In the genomic region with DNA sequence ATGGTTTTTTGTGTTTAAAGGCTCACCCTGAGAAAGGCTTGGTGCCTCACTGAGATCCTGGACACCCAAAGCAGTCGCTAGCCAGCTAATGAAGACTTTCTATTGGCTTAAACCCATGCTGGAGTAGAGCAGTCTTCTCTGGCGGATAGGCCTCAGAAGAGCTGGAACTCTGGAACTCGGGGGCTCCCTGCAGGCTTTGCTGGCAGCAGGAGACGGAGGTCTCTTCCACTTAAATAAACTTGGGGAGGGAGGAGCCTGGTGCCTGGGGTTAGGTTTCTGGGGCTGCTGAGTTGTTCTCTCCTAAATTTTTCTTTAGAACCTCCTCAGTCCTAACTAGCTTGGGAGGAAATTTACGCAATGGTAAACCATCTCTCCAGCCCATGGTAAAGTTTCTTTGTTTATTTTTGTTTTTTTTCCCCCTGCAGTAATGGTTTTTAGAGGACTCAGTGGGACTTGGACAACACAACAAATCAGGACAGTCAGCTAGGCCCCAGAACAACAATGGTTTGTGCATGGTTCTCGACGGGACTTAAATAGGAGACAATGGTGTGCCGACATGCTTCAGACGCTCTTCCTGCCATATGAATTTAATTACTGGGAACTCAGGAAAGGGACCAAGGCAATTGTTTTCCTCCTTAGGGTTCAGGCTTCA, we compare ENCODE assay signal across 11 mouse cellular contexts. TPM values are rescaled to one million over a fixed set of nuclear protein-coding genes. Genes with fewer than 3 reads are reported as not detected.
DNase-seq lines count a peak whose midpoint lies in the region; ATAC-seq and TF ChIP-seq lines count a peak whose summit lies in the region.
"Had no signal": no experiment of that assay in that cellular context is flagged by ENCODE, and none has a peak within 500 bp of the region (broad histone marks: within the 10 kb centered on the region; RNA-seq: fewer than 3 reads in every experiment).

No protein-coding gene starts in this region.

- ATAC-seq in heart, embryonic 16.5 days (replicated peaks; ENCODE audit: extremely low read depth, insufficient read depth, low FRiP score) = no peak
- 0 out of 2 replicates have a peak, but pooled peaks have one; percentile 50 for ATAC-seq in embryonic facial prominence, embryonic 12.5 days (ENCODE audit: insufficient number of reproducible peaks, insufficient read depth, low FRiP score, low TSS enrichment)
- peak; percentile 62 for ATAC-seq in hindbrain, postnatal 0 days
- no peak for ATAC-seq in neural tube, embryonic 12.5 days (ENCODE audit: low FRiP score, low read depth)

- no peak overlapping the region for H3K4me2 ChIP-seq in heart, embryonic 16.5 days (ENCODE audit: low read depth, low read length)
- H3K4me2 ChIP-seq in embryonic facial prominence, embryonic 12.5 days (replicated peaks) = no peak overlapping the region
- H3K4me2 ChIP-seq in hindbrain, postnatal 0 days (ENCODE audit: low read depth, low read length) = no peak overlapping the region
- no peak overlapping the region for H3K4me2 ChIP-seq in neural tube, embryonic 12.5 days (replicated peaks)

- no peak for TF ChIP-seq CTCF in hindbrain, postnatal 0 days (IDR thresholded peaks at IDR 0.05; ENCODE audit: low read depth)

- H3K9ac ChIP-seq in heart, embryonic 16.5 days (ENCODE audit: low read length) = no peak overlapping the region
- H3K9ac ChIP-seq in embryonic facial prominence, embryonic 12.5 days = no peak overlapping the region
- H3K9ac ChIP-seq in hindbrain, postnatal 0 days (replicated peaks; ENCODE audit: low read length) = no peak overlapping the region
- H3K9ac ChIP-seq in neural tube, embryonic 12.5 days = no peak overlapping the region

- peaks cover 3% of the 10 kb centered on the region; the same call in 1 of the 2 replicates for H3K4me1 ChIP-seq in heart, embryonic 16.5 days (ENCODE audit: control insufficient read depth, insufficient read depth, low read length)
- peaks cover 5% of the 10 kb centered on the region for H3K4me1 ChIP-seq in embryonic facial prominence, embryonic 12.5 days
- H3K4me1 ChIP-seq in hindbrain, postnatal 0 days (ENCODE audit: insufficient read depth, low read length) = no peaks in the 10 kb centered on the region
- H3K4me1 ChIP-seq in neural tube, embryonic 12.5 days = no peaks in the 10 kb centered on the region

- no peaks in the 10 kb centered on the region for H3K9me3 ChIP-seq in heart, embryonic 16.5 days (replicated peaks; ENCODE audit: control insufficient read depth, low read length)
- no peaks in the 10 kb centered on the region for H3K9me3 ChIP-seq in embryonic facial prominence, embryonic 12.5 days
- no peaks in the 10 kb centered on the region for H3K9me3 ChIP-seq in hindbrain, postnatal 0 days (ENCODE audit: low read length)
- 0 out of 2 replicates have a peak, but pooled peaks cover 12% of the 10 kb centered on the region for H3K9me3 ChIP-seq in neural tube, embryonic 12.5 days

- intact Hi-C loops in heart, postnatal 25 days (cut with DNase I) = no loop called here

- H3K27ac ChIP-seq in heart, embryonic 16.5 days (ENCODE audit: low read length) = peak overlapping the region; percentile 83
- H3K27ac ChIP-seq in embryonic facial prominence, embryonic 12.5 days = peak overlapping the region; percentile 95
- H3K27ac ChIP-seq in hindbrain, postnatal 0 days = peak overlapping the region; percentile 52; the same call in 1 of the 2 replicates
- H3K27ac ChIP-seq in neural tube, embryonic 12.5 days = peak overlapping the region; percentile 17; the same call in 1 of the 2 replicates

- H3K27me3 ChIP-seq in heart, embryonic 16.5 days (ENCODE audit: control insufficient read depth, insufficient read depth, low read length) = no peaks in the 10 kb centered on the region
- H3K27me3 ChIP-seq in embryonic facial prominence, embryonic 12.5 days = no peaks in the 10 kb centered on the region
- H3K27me3 ChIP-seq in hindbrain, postnatal 0 days (ENCODE audit: insufficient read depth, low read length) = no peaks in the 10 kb centered on the region
- H3K27me3 ChIP-seq in neural tube, embryonic 12.5 days (replicated peaks) = no peaks in the 10 kb centered on the region

- 65% methylated on average over 9 of the region's 9 CpGs for WGBS in heart, embryonic 16.5 days
- WGBS in embryonic facial prominence, embryonic 12.5 days = 30% methylated on average over 9 of the region's 9 CpGs
- 16% methylated on average over 9 of the region's 9 CpGs for WGBS in hindbrain, postnatal 0 days
- 29% methylated on average over 9 of the region's 9 CpGs for WGBS in neural tube, embryonic 12.5 days

- no peak for DNase-seq in heart, postnatal 25 days (ENCODE audit: low spot score)
- peak; percentile 19 for DNase-seq in hindbrain, postnatal 0 days (ENCODE audit: low spot score)
- DNase-seq in MN1 (ENCODE audit: low spot score) = no peak
- DNase-seq in left cerebral cortex, adult 11 months (ENCODE audit: low spot score) = no peak
- DNase-seq in right cerebral cortex, postnatal 10 days (ENCODE audit: low spot score in 2 of 2) = no peak
- DNase-seq: gastrocnemius, postnatal 14 days had no signal

- no peak overlapping the region for H3K4me3 ChIP-seq in heart, embryonic 16.5 days (ENCODE audit: low read length)
- no peak overlapping the region for H3K4me3 ChIP-seq in embryonic facial prominence, embryonic 12.5 days
- no peak overlapping the region for H3K4me3 ChIP-seq in hindbrain, postnatal 0 days (ENCODE audit: low read length)
- H3K4me3 ChIP-seq in neural tube, embryonic 12.5 days = no peak overlapping the region

- H3K36me3 ChIP-seq in heart, embryonic 16.5 days (ENCODE audit: control insufficient read depth, insufficient read depth) = no peaks in the 10 kb centered on the region
- no peaks in the 10 kb centered on the region for H3K36me3 ChIP-seq in embryonic facial prominence, embryonic 12.5 days
- no peaks in the 10 kb centered on the region for H3K36me3 ChIP-seq in hindbrain, postnatal 0 days (ENCODE audit: insufficient read depth, low read length)
- no peaks in the 10 kb centered on the region for H3K36me3 ChIP-seq in neural tube, embryonic 12.5 days

RNA-seq across cellular contexts. Expression of gene Tex44, which starts 38.2 kb away (rescaled TPM):
- not detected in 2 replicates for polyA plus RNA-seq in heart, embryonic 16.5 days (2015; fragmentation: Nextera tagmentation; extraction: Ambion mirVana)
- not detected for total RNA-seq in heart, postnatal 25 days (2021)
- not detected in 2 replicates for polyA plus RNA-seq in embryonic facial prominence, embryonic 12.5 days (2016; fragmentation: Nextera tagmentation; extraction: Ambion mirVana)
- total RNA-seq in hindbrain, postnatal 0 days (2014; rRNA removed) = not detected in 2 replicates
- not detected in 2 replicates for polyA plus RNA-seq in hindbrain, postnatal 0 days (2015; fragmentation: Nextera tagmentation; extraction: Ambion mirVana)
- not detected in 2 replicates for polyA plus RNA-seq in neural tube, embryonic 12.5 days (2016; fragmentation: Nextera tagmentation; extraction: Ambion mirVana)
- total RNA-seq: gastrocnemius, postnatal 14 days; left cerebral cortex, postnatal 10 days; neutrophil, adult 5-6 weeks had no signal

RNA-seq across cellular contexts. Expression of gene Nmur1, which starts 38.3 kb away (rescaled TPM):
- polyA plus RNA-seq in heart, embryonic 16.5 days (2015; fragmentation: Nextera tagmentation; extraction: Ambion mirVana) = not detected in 2 replicates
- total RNA-seq in heart, postnatal 25 days (2021) = not detected
- polyA plus RNA-seq in embryonic facial prominence, embryonic 12.5 days (2016; fragmentation: Nextera tagmentation; extraction: Ambion mirVana) = not detected in 2 replicates
- total RNA-seq in hindbrain, postnatal 0 days (2014; rRNA removed) = 0.16 TPM in 1 of 2 replicates, not detected in the other
- 0.16 and 0.24 TPM in 2 replicates for polyA plus RNA-seq in hindbrain, postnatal 0 days (2015; fragmentation: Nextera tagmentation; extraction: Ambion mirVana)
- 0.15 and 0.40 TPM in 2 replicates for polyA plus RNA-seq in neural tube, embryonic 12.5 days (2016; fragmentation: Nextera tagmentation; extraction: Ambion mirVana)
- total RNA-seq: gastrocnemius, postnatal 14 days; neutrophil, adult 5-6 weeks had no signal

Comparison
In these comparisons a context has a peak if more than half of its experiments do, and no peak if none do; other contexts are left out.
1. ATAC-seq: peak in embryonic facial prominence, embryonic 12.5 days (single experiment) and hindbrain, postnatal 0 days (single experiment); none in heart, embryonic 16.5 days (single experiment) and neural tube, embryonic 12.5 days (single experiment).
2. H3K27ac ChIP-seq: peak in every context shown above with its lines; median percentile 95 in embryonic facial prominence, embryonic 12.5 days; 83 in heart, embryonic 16.5 days; 52 in hindbrain, postnatal 0 days; 17 in neural tube, embryonic 12.5 days.